Mouse (Mus musculus) heart, adult 18-20 months (tissue): ENCODE measurements around the gene Syt2. TPM values are rescaled to one million over a fixed set of nuclear protein-coding genes. Genes with fewer than 3 reads are reported as not detected.

ENCODE experiments used
- microRNA-seq, 2 experiments: library from miRNA; unstranded; fragments of <30 nt; microRNA quantifications; one replicate each; pipeline ENCODE4 v1.2.0; 2022
- total RNA-seq, 2 experiments: library from RNA; stranded (reverse); gene quantifications; 2 replicates each; pipeline ENCODE4 v1.2.3; 2021

Gene Syt2
- total RNA-seq, 2 experiments from 2014 or later, result not detected

Small RNAs within 50 kb of the gene (microRNA-seq; reads per million reads assigned to microRNA genes)
- 0 reads per million in 2 experiments for gene Gm22232

Other genes starting within 250 kb of the Syt2 start
- 10 to 100 TPM; 27.4 to 28.0 TPM for gene Cyb5r1, start 241.1 kb upstream of the Syt2 start, total RNA-seq
- 100 to 1,000 TPM; 126 to 129 TPM for gene Adipor1, start 231.3 kb upstream of the Syt2 start, total RNA-seq
- gene Klhl12, start 191.1 kb upstream of the Syt2 start, total RNA-seq, result 10 to 100 TPM; 22.5 to 22.8 TPM
- 1 to 10 TPM; 8.0 to 9.7 TPM for gene Rabif, start 152.0 kb upstream of the Syt2 start, total RNA-seq
- not detected for gene Mgat4e, start 97.0 kb upstream of the Syt2 start, total RNA-seq
- gene Kdm5b, start 86.5 kb upstream of the Syt2 start, total RNA-seq, result 10 to 100 TPM; 10.6 to 11.3 TPM